ENCODE assay signal across 8 mouse cellular contexts in genomic region chr11:98022555-98023371, GRCm38 (mm10). TPM values are rescaled to one million over a fixed set of nuclear protein-coding genes. Genes with fewer than 3 reads are reported as not detected.
DNase-seq lines count a peak whose midpoint lies in the region; ATAC-seq lines count a peak whose summit lies in the region.

Gene Cacnb1, minus strand, starts transcription at chr11:98023034.

- H3K27ac ChIP-seq in liver, embryonic 13.5 days = peak within 1 kb of the TSS; percentile 32
- H3K27ac ChIP-seq in neural tube, embryonic 12.5 days = peak within 1 kb of the TSS; percentile 88

- peak within 1 kb of the TSS; percentile 95 for H3K4me2 ChIP-seq in liver, embryonic 13.5 days
- H3K4me2 ChIP-seq in neural tube, embryonic 12.5 days (replicated peaks) = peak within 1 kb of the TSS; percentile 82

- peak within 1 kb of the TSS; percentile 72 for H3K9ac ChIP-seq in liver, embryonic 13.5 days
- H3K9ac ChIP-seq in neural tube, embryonic 12.5 days = peak within 1 kb of the TSS; percentile 88

- no peaks in the 10 kb centered on the region for H3K36me3 ChIP-seq in liver, embryonic 13.5 days
- H3K36me3 ChIP-seq in neural tube, embryonic 12.5 days = peaks cover 7% of the 10 kb centered on the region

- WGBS in liver, embryonic 13.5 days (ENCODE audit: insufficient replicate concordance) = 2% methylated on average over 51 of the region's 52 CpGs
- WGBS in neural tube, embryonic 12.5 days = under 1% methylated on average over 51 of the region's 52 CpGs

- DNase-seq in right cerebral cortex, postnatal 14 days = peak; percentile 63
- DNase-seq in right cerebral cortex, postnatal 36 days (ENCODE audit: low spot score in 2 of 2) = no peak
- DNase-seq in heart, adult 11 months = peak; percentile 98
- peak; percentile 68 for DNase-seq in kidney, adult 18-20 months
- DNase-seq in liver, embryonic 13.5 days = no peak
- peak; percentile 76 for DNase-seq in thymus, postnatal 25 days

- peaks cover 52% of the 10 kb centered on the region for H3K27me3 ChIP-seq in liver, embryonic 13.5 days
- H3K27me3 ChIP-seq in neural tube, embryonic 12.5 days (replicated peaks) = no peaks in the 10 kb centered on the region

- 0 out of 2 replicates have a peak, but pooled peaks have one; percentile 7 for ATAC-seq in common myeloid progenitor, adult 5-6 weeks (replicated peaks; ENCODE audit: low read depth, poor library complexity, severe bottlenecking)
- 0 out of 2 replicates have a peak, but pooled peaks have one; percentile 8 for ATAC-seq in liver, embryonic 13.5 days (ENCODE audit: low read depth)
- ATAC-seq in neural tube, embryonic 12.5 days (ENCODE audit: low FRiP score, low read depth) = peak; percentile 46

- H3K4me1 ChIP-seq in liver, embryonic 13.5 days (replicated peaks) = peaks cover 44% of the 10 kb centered on the region
- H3K4me1 ChIP-seq in neural tube, embryonic 12.5 days = peaks cover 56% of the 10 kb centered on the region

- no peaks in the 10 kb centered on the region for H3K9me3 ChIP-seq in liver, embryonic 13.5 days (replicated peaks)
- no peaks in the 10 kb centered on the region for H3K9me3 ChIP-seq in neural tube, embryonic 12.5 days

- peak within 1 kb of the TSS; percentile 65 for H3K4me3 ChIP-seq in liver, embryonic 13.5 days (replicated peaks)
- H3K4me3 ChIP-seq in neural tube, embryonic 12.5 days = peak within 1 kb of the TSS; percentile 86

RNA-seq across cellular contexts. Expression of gene Cacnb1, which starts in this region (rescaled TPM):
- not detected in 2 replicates for total RNA-seq in common myeloid progenitor, adult 5-6 weeks (2017)
- polyA plus RNA-seq in liver, embryonic 13.5 days (2015; fragmentation: Nextera tagmentation; extraction: Ambion mirVana) = 0.73 and 0.88 TPM in 2 replicates
- polyA plus RNA-seq in neural tube, embryonic 12.5 days (2016; fragmentation: Nextera tagmentation; extraction: Ambion mirVana) = 38.2 and 40.9 TPM in 2 replicates

Comparison
In these comparisons a context has a peak if more than half of its experiments do, and no peak if none do; other contexts are left out.
1. RNA of gene Cacnb1 (polyA plus RNA-seq): 38.2 to 40.9 TPM in neural tube, embryonic 12.5 days; 0.73 to 0.88 TPM in liver, embryonic 13.5 days; every median in the first group is over 10 times any median in the second.
2. DNase-seq: peak in right cerebral cortex, postnatal 14 days (single experiment), heart, adult 11 months (single experiment), kidney, adult 18-20 months (single experiment) and thymus, postnatal 25 days (single experiment); none in right cerebral cortex, postnatal 36 days (0 of 2) and liver, embryonic 13.5 days (single experiment).
3. Peak in ATAC-seq in common myeloid progenitor, adult 5-6 weeks; RNA of the gene not detected or under 1 TPM.
4. Peak in ATAC-seq, H3K4me3 ChIP-seq, H3K27ac ChIP-seq, H3K9ac ChIP-seq and H3K4me2 ChIP-seq in liver, embryonic 13.5 days; RNA of the gene not detected or under 1 TPM.
5. Peak in every context shown above with its lines, with median percentiles within 50 percentile points of each other: ATAC-seq.